Mouse (Mus musculus) embryonic fibroblast, embryonic 13.5 days (primary cell): ENCODE results near the gene Gm11985.

Experiments
- CTCF ChIP-seq: IDR thresholded peaks from 2 replicates; pipeline ENCODE4 v1.5.1; 2011; ENCODE audit warnings: mild to moderate bottlenecking, control low read depth, low read length, moderate library complexity, borderline replicate concordance; ENCODE audit not compliant: insufficient read depth
- POLR2A ChIP-seq: IDR thresholded peaks from 2 replicates; pipeline ENCODE4 v1.6.1; 2011; ENCODE audit warnings: low read depth, mild to moderate bottlenecking, control low read depth, low read length, moderate library complexity

DNA sequence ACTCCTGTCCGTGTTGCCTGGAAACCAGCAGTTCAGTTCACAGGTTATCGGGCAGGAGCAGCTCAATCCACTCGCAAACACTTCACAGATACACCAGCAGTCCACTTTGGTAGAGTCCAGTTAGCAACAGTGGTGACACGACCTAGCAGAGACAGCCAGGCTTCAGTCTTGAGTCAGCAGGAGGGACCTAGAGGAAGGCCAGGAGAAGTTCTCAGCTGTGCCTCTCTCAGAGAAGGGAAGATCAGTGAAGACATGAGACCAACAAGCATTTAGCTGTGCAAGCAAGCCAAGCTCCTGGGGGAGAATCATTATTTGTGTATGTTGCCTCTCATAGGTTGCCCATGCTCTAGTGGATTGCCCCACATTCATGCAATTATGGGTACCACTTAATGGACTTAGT, 39.7 kb upstream of the Gm11985 start:
- TF ChIP-seq POLR2A (no peak), CTCF (no peak)
